Mouse (Mus musculus) midbrain, embryonic 13.5 days (tissue): ENCODE measurements around the gene Oit3. TPM values are rescaled to one million over a fixed set of nuclear protein-coding genes. Genes with fewer than 3 reads are reported as not detected.

Experiments used
- ATAC-seq: fragments of 200-750 bp; cut with Nextera tagmentation; 2 replicates; pipeline ENCODE4 v1.8.0; 2017; ENCODE audit warnings: mild to moderate bottlenecking, moderate TSS enrichment, moderate library complexity
- H3K27ac ChIP-seq: fragments of 300-500 bp; sonication (generic); 2 replicates; pipeline ENCODE4 v1.5.1; 2015; ENCODE audit warnings: inconsistent platforms, mild to moderate bottlenecking, moderate library complexity
- H3K27me3 ChIP-seq: fragments of 300-500 bp; sonication (generic); 2 replicates; pipeline ENCODE4 v1.6.1; 2015; ENCODE audit warnings: mild to moderate bottlenecking, inconsistent platforms
- H3K36me3 ChIP-seq: fragments of 300-500 bp; sonication (generic); 2 replicates; pipeline ENCODE4 v1.6.1; 2015; ENCODE audit warnings: mild to moderate bottlenecking, inconsistent platforms
- H3K4me1 ChIP-seq: fragments of 300-500 bp; sonication (generic); replicated peaks from 2 replicates; pipeline ENCODE4 v1.6.1; 2015; ENCODE audit warnings: inconsistent platforms
- H3K4me2 ChIP-seq: fragments of 300-500 bp; sonication (generic); replicated peaks from 2 replicates; pipeline ENCODE4 v1.6.1; 2015; ENCODE audit warnings: moderate library complexity, mild to moderate bottlenecking, inconsistent platforms
- H3K4me3 ChIP-seq: fragments of 300-500 bp; sonication (generic); replicated peaks from 2 replicates; pipeline ENCODE4 v1.5.1; 2015; ENCODE audit warnings: mild to moderate bottlenecking, inconsistent platforms
- H3K9ac ChIP-seq: fragments of 300-500 bp; sonication (generic); replicated peaks from 2 replicates; pipeline ENCODE4 v1.6.1; 2015; ENCODE audit warnings: mild to moderate bottlenecking, inconsistent platforms
- H3K9me3 ChIP-seq: fragments of 300-500 bp; sonication (generic); 2 replicates; pipeline ENCODE4 v1.6.1; 2016; ENCODE audit warnings: mild to moderate bottlenecking, inconsistent platforms
- WGBS: fragments of 180-500 bp; shearing (Covaris S2); methylation state at CpG from one replicate; pipeline ENCODE4 v1.1.7; 2015; 5-methylcytosine and 5-hydroxymethylcytosine counted together
- polyA plus RNA-seq: library from polyadenylated mRNA; unstranded; fragments of >200 nt; fragmentation: Nextera tagmentation; extraction: Ambion mirVana; gene quantifications from 2 replicates; pipeline ENCODE4 v1.2.1, GENCODE M21; 2015

Gene Oit3
- polyA plus RNA-seq, result 0.16 TPM in 1 of 2 replicates, not detected in the other

DNA sequence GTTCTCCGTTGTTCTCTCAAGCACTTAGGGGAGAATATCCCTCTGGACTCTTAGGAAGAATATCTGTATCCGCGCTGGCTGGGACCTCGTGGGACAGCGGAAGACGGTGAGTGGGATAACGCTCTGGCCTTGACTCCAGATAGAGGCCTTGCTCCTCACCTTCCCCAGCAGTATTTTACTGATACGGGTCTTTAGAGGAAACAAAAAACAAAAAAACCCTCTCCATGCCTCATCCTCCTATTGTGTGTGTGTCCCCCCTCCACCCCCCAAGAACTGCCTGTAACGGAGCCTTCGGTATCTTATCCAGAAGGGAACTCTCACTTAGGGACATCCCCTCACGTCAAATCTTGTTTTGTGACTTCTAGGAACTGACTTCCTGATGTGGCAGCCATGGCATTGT lies at the start of gene Oit3:
Oit3 (minus strand) TSS at position 44 of the 400 bp plus-strand sequence.
- no peaks in the 10 kb centered on the region for H3K27me3 ChIP-seq
- 87% methylated on average over 11 of the region's 11 CpGs for WGBS
- no peaks in the 10 kb centered on the region for H3K36me3 ChIP-seq
- no peak within 1 kb of the TSS for H3K4me3 ChIP-seq
- no peaks in the 10 kb centered on the region for H3K9me3 ChIP-seq
- H3K4me2 ChIP-seq, result no peak within 1 kb of the TSS
- H3K9ac ChIP-seq, result no peak within 1 kb of the TSS
- no peak within 1 kb of the TSS for H3K27ac ChIP-seq
- peaks cover 9% of the 10 kb centered on the region; the same call in 1 of the 2 replicates for H3K4me1 ChIP-seq
- ATAC-seq, result no peak

DNA sequence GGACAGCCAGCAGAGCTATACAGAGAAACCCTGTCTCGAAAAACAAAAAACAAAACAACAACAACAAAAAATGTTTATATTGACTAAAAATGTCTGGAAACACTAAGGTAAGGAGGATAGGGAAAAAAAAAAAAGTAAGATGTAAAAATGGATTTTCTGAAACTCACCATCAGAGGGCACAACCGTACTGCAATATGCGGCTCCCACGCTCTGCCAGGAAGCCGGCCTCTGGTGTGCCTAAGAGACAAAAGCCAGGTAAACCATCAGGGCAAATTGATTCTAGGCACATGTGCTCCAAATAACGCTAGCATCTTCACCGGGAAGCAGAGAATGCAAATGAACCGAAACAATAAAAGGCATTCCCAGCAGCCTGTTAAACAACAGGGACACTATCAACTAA lies 49.3 kb upstream of the Oit3 start:
- WGBS, result 79% methylated on average over 8 of the region's 8 CpGs
- 0 out of 2 replicates have a peak, but pooled peaks cover 5% of the 10 kb centered on the region for H3K36me3 ChIP-seq

DNA sequence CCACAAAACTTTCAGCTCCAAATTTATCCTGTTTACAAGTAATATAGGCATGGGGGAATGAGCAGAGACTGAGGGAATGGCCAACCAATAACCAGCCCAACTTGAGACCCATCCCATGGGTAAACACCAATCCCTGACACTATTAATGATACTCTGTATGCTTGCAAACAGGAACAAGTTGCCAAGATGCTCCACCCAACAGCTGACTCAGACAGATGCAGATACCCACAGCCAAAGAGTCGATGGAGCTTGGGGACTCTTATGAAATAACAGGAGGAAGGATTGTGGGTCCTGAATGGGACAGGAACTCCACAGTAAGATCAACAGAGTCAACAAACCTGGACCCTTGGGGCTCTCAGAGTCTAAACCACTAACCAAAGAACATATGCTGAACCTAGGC lies 47.8 kb upstream of the Oit3 start:
- Histone ChIP-seq H3K4me1 (no peaks in the 10 kb centered on the region), H3K36me3 (0 out of 2 replicates have a peak, but pooled peaks cover 5% of the 10 kb centered on the region), H3K27ac (no peak overlapping the region), H3K9ac (no peak overlapping the region), H3K9me3 (peaks cover 11% of the 10 kb centered on the region), H3K27me3 (no peaks in the 10 kb centered on the region), H3K4me2 (no peak overlapping the region), H3K4me3 (no peak overlapping the region)
- ATAC-seq, result no peak
- WGBS, result 86% methylated on average over 1 of the region's 1 CpGs

More for the DNA sequence above, 49.3 kb upstream of the Oit3 start:
- Histone ChIP-seq H3K9me3 (peaks cover 11% of the 10 kb centered on the region), H3K27ac (no peak overlapping the region), H3K27me3 (no peaks in the 10 kb centered on the region), H3K9ac (no peak overlapping the region), H3K4me1 (no peaks in the 10 kb centered on the region), H3K4me3 (no peak overlapping the region), H3K4me2 (no peak overlapping the region)
- no peak for ATAC-seq

DNA sequence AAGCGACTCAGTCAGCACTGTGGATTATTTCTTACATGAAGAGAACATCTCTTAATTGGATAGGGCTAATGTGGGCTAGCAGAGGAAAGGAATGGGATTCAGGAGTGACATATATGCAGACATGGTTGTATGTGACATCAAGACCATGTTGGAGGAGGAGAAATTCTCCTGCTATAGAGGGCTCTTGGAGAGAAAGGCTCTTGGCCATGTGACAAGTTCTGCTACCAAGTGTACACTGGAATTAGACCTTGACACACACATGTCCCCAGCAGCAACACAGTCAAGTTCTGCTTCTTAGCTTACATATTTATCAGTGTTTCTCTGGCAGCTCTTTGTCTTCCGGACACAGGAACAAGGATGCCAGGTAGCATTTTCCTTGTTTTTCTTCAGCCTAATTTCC lies 45.8 kb upstream of the Oit3 start:
- no peak for ATAC-seq
- peaks cover 11% of the 10 kb centered on the region for H3K9me3 ChIP-seq
- H3K27me3 ChIP-seq, result no peaks in the 10 kb centered on the region
- H3K4me2 ChIP-seq, result no peak overlapping the region
- H3K36me3 ChIP-seq, result 0 out of 2 replicates have a peak, but pooled peaks cover 5% of the 10 kb centered on the region
- no peak overlapping the region for H3K27ac ChIP-seq
- 89% methylated on average over 2 of the region's 2 CpGs for WGBS
- no peak overlapping the region for H3K9ac ChIP-seq
- H3K4me1 ChIP-seq, result no peaks in the 10 kb centered on the region
- H3K4me3 ChIP-seq, result no peak overlapping the region

- Histone ChIP-seq H3K36me3 (0 out of 2 replicates have a peak, but pooled peaks cover 5% of the 10 kb centered on the region), H3K27ac (no peak overlapping the region), H3K4me3 (no peak overlapping the region), H3K4me1 (no peaks in the 10 kb centered on the region), H3K27me3 (no peaks in the 10 kb centered on the region), H3K9me3 (no peaks in the 10 kb centered on the region), H3K4me2 (no peak overlapping the region), H3K9ac (no peak overlapping the region)
- 86% methylated on average over 6 of the region's 6 CpGs for WGBS
- ATAC-seq, result no peak
Observed at GRCm38 (mm10) chr10:59484318-59484717, 42.7 kb upstream of the Oit3 start.

GRCm38 (mm10) chr10:59481381-59481780 lies 39.8 kb upstream of the Oit3 start:
- H3K4me1 ChIP-seq, result no peaks in the 10 kb centered on the region
- no peak overlapping the region for H3K27ac ChIP-seq
- no peaks in the 10 kb centered on the region for H3K27me3 ChIP-seq
- H3K4me3 ChIP-seq, result no peak overlapping the region
- no peak for ATAC-seq
- no peak overlapping the region for H3K9ac ChIP-seq
- H3K36me3 ChIP-seq, result no peaks in the 10 kb centered on the region
- 0 out of 2 replicates have a peak, but pooled peaks cover 4% of the 10 kb centered on the region for H3K9me3 ChIP-seq
- WGBS, result 92% methylated on average over 5 of the region's 5 CpGs
- no peak overlapping the region for H3K4me2 ChIP-seq

GRCm38 (mm10) chr10:59470451-59470850 lies 28.9 kb upstream of the Oit3 start:
- no peak overlapping the region for H3K9ac ChIP-seq
- H3K4me1 ChIP-seq, result 0 out of 2 replicates have a peak, but pooled peaks cover 6% of the 10 kb centered on the region
- H3K27me3 ChIP-seq, result no peaks in the 10 kb centered on the region
- H3K9me3 ChIP-seq, result no peaks in the 10 kb centered on the region
- WGBS, result 81% methylated on average over 5 of the region's 5 CpGs
- no peak overlapping the region for H3K27ac ChIP-seq
- no peak overlapping the region for H3K4me2 ChIP-seq
- no peaks in the 10 kb centered on the region for H3K36me3 ChIP-seq
- H3K4me3 ChIP-seq, result no peak overlapping the region
- ATAC-seq, result no peak

DNA sequence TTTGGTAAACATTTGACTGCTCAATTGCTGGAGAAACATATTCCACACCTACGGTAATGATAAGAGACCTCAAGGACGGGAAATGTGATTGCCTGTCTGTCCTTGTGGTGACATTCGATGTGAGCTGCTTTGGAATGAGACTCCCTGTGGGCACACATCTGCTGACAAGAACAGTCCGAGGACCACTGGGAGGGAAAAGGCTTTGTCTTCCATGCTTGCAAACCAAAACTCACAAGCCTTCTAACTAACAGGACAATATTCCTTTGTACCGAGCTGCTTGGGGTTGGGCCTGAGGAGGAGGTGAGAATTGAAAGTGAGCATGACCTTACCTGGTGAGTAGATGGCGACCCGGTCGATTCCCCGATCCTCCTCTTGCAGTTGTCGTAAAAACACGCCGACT lies 25.7 kb upstream of the Oit3 start:
- WGBS, result 86% methylated on average over 12 of the region's 12 CpGs
- Histone ChIP-seq H3K9ac (no peak overlapping the region), H3K9me3 (no peaks in the 10 kb centered on the region), H3K27me3 (no peaks in the 10 kb centered on the region), H3K27ac (no peak overlapping the region), H3K36me3 (no peaks in the 10 kb centered on the region), H3K4me3 (no peak overlapping the region), H3K4me1 (0 out of 2 replicates have a peak, but pooled peaks cover 6% of the 10 kb centered on the region), H3K4me2 (no peak overlapping the region)
- ATAC-seq, result no peak

GRCm38 (mm10) chr10:59466626-59467025 lies 25.0 kb upstream of the Oit3 start:
- no peaks in the 10 kb centered on the region for H3K27me3 ChIP-seq
- H3K36me3 ChIP-seq, result no peaks in the 10 kb centered on the region
- no peak for ATAC-seq
- no peak overlapping the region for H3K4me3 ChIP-seq
- no peaks in the 10 kb centered on the region for H3K4me1 ChIP-seq
- H3K9me3 ChIP-seq, result no peaks in the 10 kb centered on the region
- no peak overlapping the region for H3K9ac ChIP-seq
- no peak overlapping the region for H3K4me2 ChIP-seq
- H3K27ac ChIP-seq, result no peak overlapping the region
- 82% methylated on average over 4 of the region's 4 CpGs for WGBS

DNA sequence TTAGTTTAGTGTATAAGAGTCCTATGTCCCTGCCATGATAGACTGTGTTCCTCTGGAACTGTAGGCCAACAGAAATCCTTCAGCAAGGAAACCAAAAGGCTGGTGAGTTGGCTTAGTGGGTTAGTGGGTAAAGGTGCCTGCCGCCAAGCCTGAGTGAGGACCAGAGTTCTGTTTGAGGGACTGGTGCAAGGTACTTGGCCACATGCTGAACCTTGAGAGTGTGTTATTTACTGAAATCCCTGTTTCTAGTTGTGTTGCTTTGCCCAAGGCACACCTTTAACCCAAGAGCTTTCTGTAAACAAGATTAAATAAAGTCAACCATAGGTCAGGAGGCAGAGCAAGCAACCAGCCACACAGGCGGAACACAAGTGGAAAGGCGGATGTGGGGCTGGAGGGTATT lies 24.0 kb upstream of the Oit3 start:
- no peak overlapping the region for H3K27ac ChIP-seq
- no peaks in the 10 kb centered on the region for H3K9me3 ChIP-seq
- H3K4me2 ChIP-seq, result no peak overlapping the region
- H3K9ac ChIP-seq, result no peak overlapping the region
- no peaks in the 10 kb centered on the region for H3K36me3 ChIP-seq
- H3K4me1 ChIP-seq, result no peaks in the 10 kb centered on the region
- ATAC-seq, result no peak
- 89% methylated on average over 3 of the region's 3 CpGs for WGBS
- no peaks in the 10 kb centered on the region for H3K27me3 ChIP-seq
- no peak overlapping the region for H3K4me3 ChIP-seq

DNA sequence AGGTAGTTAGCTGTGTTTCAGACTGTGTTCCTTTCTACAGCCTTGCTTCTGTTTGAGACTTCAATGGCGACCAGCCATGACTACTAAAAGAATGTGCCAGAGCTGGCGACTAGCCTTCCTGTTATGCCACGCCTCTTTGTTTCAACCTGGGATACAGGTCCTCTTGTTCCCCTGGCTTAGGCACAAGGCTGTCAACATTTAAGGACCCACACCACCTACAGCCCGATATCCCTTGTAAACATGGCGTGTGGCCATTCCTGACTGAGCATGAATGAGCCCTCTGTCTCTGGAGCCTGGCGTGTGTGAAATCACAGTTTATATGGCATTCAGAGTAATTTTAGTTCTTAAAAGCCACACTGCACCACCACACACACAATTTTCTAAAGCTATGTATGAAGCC lies 20.7 kb upstream of the Oit3 start:
- Histone ChIP-seq H3K4me2 (no peak overlapping the region), H3K9me3 (no peaks in the 10 kb centered on the region), H3K27ac (no peak overlapping the region), H3K36me3 (no peaks in the 10 kb centered on the region), H3K4me3 (no peak overlapping the region), H3K27me3 (no peaks in the 10 kb centered on the region), H3K9ac (no peak overlapping the region), H3K4me1 (no peaks in the 10 kb centered on the region)
- no peak for ATAC-seq
- WGBS, result 92% methylated on average over 6 of the region's 6 CpGs

DNA sequence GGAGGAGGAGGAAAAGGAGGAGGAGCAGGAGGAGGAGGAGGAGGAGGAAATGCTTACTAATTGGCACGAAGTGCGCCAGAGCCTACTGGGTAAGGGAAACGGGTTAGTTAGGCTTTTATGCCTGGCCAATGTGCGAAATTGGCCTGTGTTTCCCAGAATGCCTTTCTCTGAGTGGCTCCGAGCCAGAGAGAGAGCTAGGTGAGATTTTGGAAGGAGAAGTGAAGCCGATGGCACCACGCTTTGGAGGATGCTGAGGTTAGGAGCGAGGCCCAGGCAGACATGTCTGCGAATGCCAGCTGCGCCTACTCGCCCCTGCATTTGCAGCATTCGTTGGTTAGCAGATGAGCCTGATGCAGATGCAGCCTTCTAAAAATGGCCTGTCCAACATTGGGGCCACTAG lies 18.2 kb upstream of the Oit3 start:
- Histone ChIP-seq H3K9ac (no peak overlapping the region), H3K27ac (no peak overlapping the region), H3K4me1 (no peaks in the 10 kb centered on the region), H3K4me3 (no peak overlapping the region), H3K27me3 (no peaks in the 10 kb centered on the region), H3K36me3 (0 out of 2 replicates have a peak, but pooled peaks cover 2% of the 10 kb centered on the region), H3K9me3 (no peaks in the 10 kb centered on the region), H3K4me2 (no peak overlapping the region)
- no peak for ATAC-seq
- 88% methylated on average over 12 of the region's 12 CpGs for whole genome bisulfite sequencing

DNA sequence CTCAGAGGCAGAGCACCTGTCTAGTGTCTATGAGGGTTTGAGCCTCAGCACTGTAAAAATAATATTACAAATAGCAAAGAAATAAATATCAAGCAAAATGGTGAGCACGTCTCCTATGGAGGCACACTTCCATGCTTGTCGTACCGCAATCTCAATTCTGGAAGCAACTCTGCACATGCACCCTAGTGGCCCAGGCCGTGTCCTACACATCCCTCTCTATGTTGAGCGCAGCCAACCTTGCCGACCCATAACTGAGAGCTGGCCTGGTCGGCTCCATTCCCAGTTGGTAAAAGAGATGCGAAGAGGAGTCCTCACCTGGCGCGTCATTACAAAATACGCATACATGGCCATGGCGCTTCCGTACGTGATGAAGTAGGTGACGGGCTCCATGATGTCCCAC lies 13.1 kb upstream of the Oit3 start:
- Histone ChIP-seq H3K4me3 (no peak overlapping the region), H3K9ac (no peak overlapping the region), H3K4me1 (no peaks in the 10 kb centered on the region), H3K36me3 (0 out of 2 replicates have a peak, but pooled peaks cover 2% of the 10 kb centered on the region), H3K27ac (no peak overlapping the region), H3K9me3 (no peaks in the 10 kb centered on the region), H3K27me3 (no peaks in the 10 kb centered on the region), H3K4me2 (no peak overlapping the region)
- no peak for ATAC-seq
- 95% methylated on average over 15 of the region's 15 CpGs for WGBS
